Mouse (Mus musculus) cortical plate, adult 2 months (tissue): ENCODE measurements around the gene Sh2d6.
"Not testable (repeated sequence)": the region's sequence is repeated elsewhere in the genome, so short reads cannot be mapped to it uniquely, and the experiment has no call there.

Experiments used
- CTCF ChIP-seq: fragments of 200-500 bp; IDR thresholded peaks from 2 replicates; pipeline ENCODE4 v1.5.1; 2011; ENCODE audit warnings: mild to moderate bottlenecking, control low read depth, low read length; ENCODE audit not compliant: insufficient read depth; ENCODE audit errors: extremely low read depth
- POLR2A ChIP-seq: fragments of 200-500 bp; IDR thresholded peaks from 2 replicates; pipeline ENCODE4 v1.6.1; 2011; ENCODE audit warnings: mild to moderate bottlenecking, low read length, control low read depth; ENCODE audit not compliant: insufficient read depth; ENCODE audit errors: extremely low read depth

DNA sequence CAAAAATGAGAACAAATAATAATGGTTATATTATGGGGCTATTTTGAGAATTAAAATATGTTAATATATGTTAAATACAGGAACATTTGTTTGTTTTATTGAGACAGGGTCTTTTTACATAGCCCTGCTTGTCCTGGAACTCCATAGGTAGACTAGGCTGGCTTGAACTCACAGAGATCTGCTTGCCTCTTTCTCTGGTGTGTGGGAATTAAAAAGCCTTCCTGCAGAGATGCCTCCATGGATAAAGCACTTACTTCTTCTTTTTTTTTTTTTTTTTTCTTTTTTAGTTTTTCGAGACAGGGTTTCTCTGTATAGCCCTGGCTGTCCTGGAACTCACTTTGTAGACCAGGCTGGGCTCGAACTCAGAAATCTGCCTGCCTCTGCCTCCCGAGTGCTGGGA is 42.8 kb downstream of the Sh2d6 start:
- not testable (repeated sequence) for TF ChIP-seq POLR2A, CTCF
